Mouse (Mus musculus): ENCODE results near the gene Klra5.

DNA sequence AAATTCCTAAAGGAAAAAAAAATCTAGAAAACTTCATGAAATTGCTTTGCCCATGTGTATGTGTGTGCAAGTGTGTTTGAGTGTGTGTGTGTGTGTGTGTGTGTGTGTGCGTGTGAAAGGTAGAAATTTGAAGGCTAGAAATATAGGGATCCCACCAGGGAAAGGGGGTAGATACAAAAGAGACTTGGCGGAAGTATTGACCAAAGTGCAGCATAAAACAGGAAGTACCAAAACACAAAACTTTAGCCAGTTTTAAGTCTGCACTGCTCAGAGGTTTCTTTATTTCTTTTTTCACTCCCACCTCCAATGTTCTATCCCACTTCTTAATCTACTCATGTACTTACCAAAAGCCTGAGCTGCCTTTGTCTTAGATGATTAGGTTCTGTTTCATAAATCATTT, 34.9 kb downstream of the Klra5 start:
- no peak for TF ChIP-seq CTCF (conservative IDR thresholded peaks at IDR 0.05; ENCODE audit: low read length)
- no peak for TF ChIP-seq NANOG (IDR thresholded peaks at IDR 0.05; ENCODE audit: borderline replicate concordance, low read length)

Measured in E14TG2a.4 (cell line).